Mouse (Mus musculus): ENCODE results near the gene Ipo7.

- TF ChIP-seq CTCF (IDR thresholded peaks at IDR 0.05; ENCODE audit: control insufficient read depth, insufficient read depth, insufficient replicate concordance, low read depth, low read length), result no peak
- no peak for TF ChIP-seq POLR2A (IDR thresholded peaks at IDR 0.05; ENCODE audit: control insufficient read depth, low read depth, low read length)
These were observed 49.1 kb upstream of the Ipo7 start for GRCm38 (mm10) chr7:109968924-109969450.
